Mouse (Mus musculus) small intestine, adult 2 months (tissue): ENCODE data around the gene Dbh.

Experiments
- CTCF ChIP-seq: fragments of 200-500 bp; IDR thresholded peaks from 2 replicates; pipeline ENCODE4 v1.5.1; 2012; ENCODE audit warnings: low read depth, mild to moderate bottlenecking, control low read depth, inconsistent platforms, low read length, moderate library complexity, mixed read lengths; ENCODE audit not compliant: insufficient replicate concordance, insufficient read length; ENCODE audit errors: extremely low read depth
- POLR2A ChIP-seq: fragments of 200-500 bp; IDR thresholded peaks from 2 replicates; pipeline ENCODE4 v1.6.1; 2012; ENCODE audit warnings: low read depth, mild to moderate bottlenecking, control low read depth, inconsistent platforms, low read length, moderate library complexity

GRCm38 (mm10) chr2:27135935-27136334 lies 29.1 kb upstream of the Dbh start:
- TF ChIP-seq CTCF = no peak
- TF ChIP-seq POLR2A = no peak
